Mouse (Mus musculus): Measurements from ENCODE around the gene Kdm1b. TPM values are rescaled to one million over a fixed set of nuclear protein-coding genes. Genes with fewer than 3 reads are reported as not detected.

Kdm1b gene
- polyA plus RNA-seq, 1 experiment from 2014 or later: 20.4 TPM

- H3K4me1 ChIP-seq (replicated peaks; ENCODE audit: control insufficient read depth, insufficient read depth, low read length): no peaks in the 10 kb centered on the region
- H3K4me2 ChIP-seq (ENCODE audit: low read depth, low read length, severe bottlenecking): no peak overlapping the region
- no peaks in the 10 kb centered on the region for H3K9me3 ChIP-seq (ENCODE audit: control insufficient read depth, low read length)
- H3K9ac ChIP-seq (ENCODE audit: low read length): no peak overlapping the region
- H3K27ac ChIP-seq (ENCODE audit: low read depth, low read length): no peak overlapping the region
- 92% methylated on average over 10 of the region's 10 CpGs for WGBS
- DNase-seq (ENCODE audit: low spot score) (no peak), ATAC-seq (replicated peaks; ENCODE audit: low FRiP score) (no peak)
- H3K36me3 ChIP-seq (ENCODE audit: control insufficient read depth, insufficient read depth, low read length): no peaks in the 10 kb centered on the region; the same call in 1 of the 2 replicates
- no peaks in the 10 kb centered on the region for H3K27me3 ChIP-seq (ENCODE audit: control insufficient read depth, insufficient read depth, low read length)
- no peak overlapping the region for H3K4me3 ChIP-seq (ENCODE audit: low read depth, low read length)
Observed at GRCm38 (mm10) chr13:47066516-47066915, 23.2 kb downstream of the Kdm1b start.

- 90% methylated on average over 6 of the region's 6 CpGs for WGBS
- H3K4me3 ChIP-seq (ENCODE audit: low read depth, low read length): no peak overlapping the region
- no peak overlapping the region for H3K9ac ChIP-seq (ENCODE audit: low read length)
- DNase-seq (ENCODE audit: low spot score) (no peak), ATAC-seq (replicated peaks; ENCODE audit: low FRiP score) (no peak)
- no peaks in the 10 kb centered on the region; the same call in 1 of the 2 replicates for H3K36me3 ChIP-seq (ENCODE audit: control insufficient read depth, insufficient read depth, low read length)
- no peaks in the 10 kb centered on the region for H3K9me3 ChIP-seq (ENCODE audit: control insufficient read depth, low read length)
- no peak overlapping the region for H3K4me2 ChIP-seq (ENCODE audit: low read depth, low read length, severe bottlenecking)
- no peak overlapping the region for H3K27ac ChIP-seq (ENCODE audit: low read depth, low read length)
- H3K4me1 ChIP-seq (replicated peaks; ENCODE audit: control insufficient read depth, insufficient read depth, low read length): no peaks in the 10 kb centered on the region
- H3K27me3 ChIP-seq (ENCODE audit: control insufficient read depth, insufficient read depth, low read length): no peaks in the 10 kb centered on the region
Observed at GRCm38 (mm10) chr13:47067001-47067400, 23.7 kb downstream of the Kdm1b start.

- H3K9me3 ChIP-seq (ENCODE audit: control insufficient read depth, low read length): no peaks in the 10 kb centered on the region
- no peak for ATAC-seq (replicated peaks; ENCODE audit: low FRiP score)
- no peaks in the 10 kb centered on the region; the same call in 1 of the 2 replicates for H3K36me3 ChIP-seq (ENCODE audit: control insufficient read depth, insufficient read depth, low read length)
- H3K4me3 ChIP-seq (ENCODE audit: low read depth, low read length): no peak overlapping the region
- H3K27me3 ChIP-seq (ENCODE audit: control insufficient read depth, insufficient read depth, low read length): no peaks in the 10 kb centered on the region
- H3K4me2 ChIP-seq (ENCODE audit: low read depth, low read length, severe bottlenecking): no peak overlapping the region
- H3K4me1 ChIP-seq (replicated peaks; ENCODE audit: control insufficient read depth, insufficient read depth, low read length): no peaks in the 10 kb centered on the region
- H3K27ac ChIP-seq (ENCODE audit: low read depth, low read length): no peak overlapping the region
- 87% methylated on average over 15 of the region's 15 CpGs for WGBS
- no peak overlapping the region for H3K9ac ChIP-seq (ENCODE audit: low read length)
- no peak for DNase-seq (ENCODE audit: low spot score)
Observed at GRCm38 (mm10) chr13:47070329-47071080, 27.2 kb downstream of the Kdm1b start.

DNA sequence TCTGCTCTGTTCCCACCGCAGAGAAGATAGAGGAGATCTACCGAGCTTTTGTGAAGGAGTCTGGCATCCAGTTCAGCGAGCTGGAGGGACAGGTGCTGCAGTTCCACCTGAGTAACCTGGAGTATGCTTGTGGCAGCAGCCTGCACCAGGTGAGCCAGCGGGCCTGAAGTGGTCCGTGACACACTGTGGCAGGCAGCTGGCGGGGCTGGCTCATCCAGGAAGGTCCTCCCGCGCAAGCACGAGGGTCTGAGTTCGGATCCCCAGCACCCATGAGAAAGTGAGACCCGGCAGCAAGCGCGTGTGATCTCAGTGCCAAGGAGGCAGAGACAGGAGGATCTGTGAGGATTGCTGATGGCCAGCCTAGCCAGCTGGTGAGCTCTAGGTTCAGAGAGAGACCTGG is 28.6 kb downstream of the Kdm1b start:
- no peak overlapping the region for H3K9ac ChIP-seq (ENCODE audit: low read length)
- H3K36me3 ChIP-seq (ENCODE audit: control insufficient read depth, insufficient read depth, low read length): no peaks in the 10 kb centered on the region; the same call in 1 of the 2 replicates
- no peak overlapping the region for H3K27ac ChIP-seq (ENCODE audit: low read depth, low read length)
- H3K9me3 ChIP-seq (ENCODE audit: control insufficient read depth, low read length): no peaks in the 10 kb centered on the region
- H3K4me2 ChIP-seq (ENCODE audit: low read depth, low read length, severe bottlenecking): no peak overlapping the region
- no peak for ATAC-seq (replicated peaks; ENCODE audit: low FRiP score)
- no peak for DNase-seq (ENCODE audit: low spot score)
- 95% methylated on average over 13 of the region's 13 CpGs for WGBS
- H3K4me3 ChIP-seq (ENCODE audit: low read depth, low read length): no peak overlapping the region
- H3K4me1 ChIP-seq (replicated peaks; ENCODE audit: control insufficient read depth, insufficient read depth, low read length): no peaks in the 10 kb centered on the region
- H3K27me3 ChIP-seq (ENCODE audit: control insufficient read depth, insufficient read depth, low read length): no peaks in the 10 kb centered on the region

GRCm38 (mm10) chr13:47072484-47072883 is 29.2 kb downstream of the Kdm1b start:
- Histone ChIP-seq H3K4me2 (ENCODE audit: low read depth, low read length, severe bottlenecking) (no peak overlapping the region), H3K27me3 (ENCODE audit: control insufficient read depth, insufficient read depth, low read length) (no peaks in the 10 kb centered on the region), H3K4me1 (replicated peaks; ENCODE audit: control insufficient read depth, insufficient read depth, low read length) (no peaks in the 10 kb centered on the region), H3K27ac (ENCODE audit: low read depth, low read length) (no peak overlapping the region), H3K9ac (ENCODE audit: low read length) (no peak overlapping the region), H3K4me3 (ENCODE audit: low read depth, low read length) (no peak overlapping the region), H3K36me3 (ENCODE audit: control insufficient read depth, insufficient read depth, low read length) (no peaks in the 10 kb centered on the region; the same call in 1 of the 2 replicates), H3K9me3 (ENCODE audit: control insufficient read depth, low read length) (no peaks in the 10 kb centered on the region)
- ATAC-seq (replicated peaks; ENCODE audit: low FRiP score): no peak
- no peak for DNase-seq (ENCODE audit: low spot score)
- 90% methylated on average over 5 of the region's 5 CpGs for WGBS

DNA sequence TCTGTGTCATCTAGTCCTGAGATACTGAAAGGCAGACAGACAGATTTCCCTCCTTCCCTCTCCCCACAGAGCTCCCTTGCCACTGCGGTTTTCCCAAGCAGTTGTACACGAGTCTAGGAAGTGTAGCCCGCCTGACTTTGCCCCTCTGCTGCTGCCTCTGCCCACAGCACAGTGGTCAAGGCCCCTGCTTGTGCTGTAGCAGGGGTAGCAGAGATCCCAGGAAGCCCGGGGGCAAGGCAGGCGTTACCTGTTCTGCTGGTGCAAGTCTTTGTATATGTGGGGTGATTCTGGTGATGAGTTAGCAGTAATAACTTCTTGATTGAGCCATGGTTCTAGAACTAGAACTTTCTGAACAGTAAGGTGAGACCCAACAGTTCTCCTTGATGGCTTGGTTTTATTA is 32.9 kb downstream of the Kdm1b start:
- Histone ChIP-seq H3K27me3 (ENCODE audit: control insufficient read depth, insufficient read depth, low read length) (no peaks in the 10 kb centered on the region), H3K4me1 (replicated peaks; ENCODE audit: control insufficient read depth, insufficient read depth, low read length) (no peaks in the 10 kb centered on the region), H3K27ac (ENCODE audit: low read depth, low read length) (no peak overlapping the region), H3K4me3 (ENCODE audit: low read depth, low read length) (no peak overlapping the region), H3K9ac (ENCODE audit: low read length) (no peak overlapping the region), H3K4me2 (ENCODE audit: low read depth, low read length, severe bottlenecking) (no peak overlapping the region), H3K36me3 (ENCODE audit: control insufficient read depth, insufficient read depth, low read length) (no peaks in the 10 kb centered on the region; the same call in 1 of the 2 replicates), H3K9me3 (ENCODE audit: control insufficient read depth, low read length) (no peaks in the 10 kb centered on the region)
- DNase-seq (ENCODE audit: low spot score): no peak
- 87% methylated on average over 5 of the region's 5 CpGs for WGBS
- ATAC-seq (replicated peaks; ENCODE audit: low FRiP score): no peak

GRCm38 (mm10) chr13:47077367-47077766 is 34.1 kb downstream of the Kdm1b start:
- Histone ChIP-seq H3K27me3 (ENCODE audit: control insufficient read depth, insufficient read depth, low read length) (no peaks in the 10 kb centered on the region), H3K27ac (ENCODE audit: low read depth, low read length) (no peak overlapping the region), H3K4me3 (ENCODE audit: low read depth, low read length) (no peak overlapping the region), H3K4me2 (ENCODE audit: low read depth, low read length, severe bottlenecking) (no peak overlapping the region), H3K9me3 (ENCODE audit: control insufficient read depth, low read length) (no peaks in the 10 kb centered on the region), H3K9ac (ENCODE audit: low read length) (no peak overlapping the region), H3K36me3 (ENCODE audit: control insufficient read depth, insufficient read depth, low read length) (no peaks in the 10 kb centered on the region; the same call in 1 of the 2 replicates), H3K4me1 (replicated peaks; ENCODE audit: control insufficient read depth, insufficient read depth, low read length) (no peaks in the 10 kb centered on the region)
- DNase-seq (ENCODE audit: low spot score) (no peak), ATAC-seq (replicated peaks; ENCODE audit: low FRiP score) (no peak)

DNA sequence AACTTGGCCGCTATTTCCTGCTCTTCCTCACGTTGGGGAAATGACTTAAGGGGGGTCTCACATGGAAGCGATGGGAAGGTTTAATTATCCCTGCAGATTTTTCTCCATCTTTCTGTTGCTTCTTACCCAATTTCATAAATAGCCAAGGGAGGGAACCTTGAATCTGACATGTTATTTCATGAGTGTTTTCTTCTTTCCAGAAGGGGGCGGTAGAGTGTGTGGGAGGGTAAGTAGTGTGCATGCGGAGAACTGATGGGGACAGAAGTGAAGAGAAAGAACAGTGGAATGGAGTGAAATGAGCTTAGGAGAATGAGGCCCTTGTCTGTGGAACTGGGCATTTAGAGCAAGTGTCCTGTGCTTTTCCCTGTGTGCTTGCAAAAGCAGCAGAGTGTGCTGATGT is 35.5 kb downstream of the Kdm1b start:
- Histone ChIP-seq H3K9me3 (ENCODE audit: control insufficient read depth, low read length) (no peaks in the 10 kb centered on the region), H3K27me3 (ENCODE audit: control insufficient read depth, insufficient read depth, low read length) (no peaks in the 10 kb centered on the region), H3K27ac (ENCODE audit: low read depth, low read length) (no peak overlapping the region), H3K4me2 (ENCODE audit: low read depth, low read length, severe bottlenecking) (no peak overlapping the region), H3K4me3 (ENCODE audit: low read depth, low read length) (no peak overlapping the region), H3K36me3 (ENCODE audit: control insufficient read depth, insufficient read depth, low read length) (no peaks in the 10 kb centered on the region; the same call in 1 of the 2 replicates), H3K9ac (ENCODE audit: low read length) (no peak overlapping the region), H3K4me1 (replicated peaks; ENCODE audit: control insufficient read depth, insufficient read depth, low read length) (no peaks in the 10 kb centered on the region)
- ATAC-seq (replicated peaks; ENCODE audit: low FRiP score) (no peak), DNase-seq (ENCODE audit: low spot score) (no peak)
- WGBS: 77% methylated on average over 5 of the region's 5 CpGs

DNA sequence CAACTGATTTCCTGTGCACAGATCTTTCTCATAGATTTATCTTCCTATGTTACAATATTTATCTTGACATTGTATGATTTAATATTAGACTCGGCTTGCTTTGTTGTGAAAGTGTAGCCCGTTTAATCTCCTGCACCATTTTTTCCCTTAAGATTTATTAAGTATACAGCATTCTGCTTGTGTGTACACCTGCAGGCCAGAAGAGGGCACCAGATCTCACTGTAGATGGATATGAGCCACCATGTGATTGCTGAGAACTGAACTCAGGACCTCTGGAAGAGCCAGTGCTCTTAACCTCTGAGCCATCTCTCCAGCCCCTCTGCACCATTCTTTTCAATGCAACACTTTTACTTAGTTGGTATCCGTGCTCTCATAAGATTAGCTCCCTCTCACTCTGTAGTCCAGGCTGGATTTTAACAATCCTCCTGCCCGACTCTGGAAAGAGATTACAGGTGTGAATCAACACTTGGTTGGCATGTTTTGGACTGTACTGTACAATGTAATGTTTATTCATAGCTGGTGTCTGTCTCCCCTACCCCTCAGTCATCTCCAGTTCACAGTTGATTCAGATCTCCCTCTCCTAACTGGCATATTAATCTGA is 37.7 kb downstream of the Kdm1b start:
- WGBS: 92% methylated on average over 4 of the region's 4 CpGs
- no peak overlapping the region for H3K4me3 ChIP-seq (ENCODE audit: low read depth, low read length)
- no peak for DNase-seq (ENCODE audit: low spot score)

More for the DNA sequence above, 37.7 kb downstream of the Kdm1b start:
- no peak for ATAC-seq (replicated peaks; ENCODE audit: low FRiP score)
- H3K9ac ChIP-seq (ENCODE audit: low read length): no peak overlapping the region
- no peak overlapping the region for H3K4me2 ChIP-seq (ENCODE audit: low read depth, low read length, severe bottlenecking)
- H3K36me3 ChIP-seq (ENCODE audit: control insufficient read depth, insufficient read depth, low read length): peaks cover 3% of the 10 kb centered on the region; the same call in 1 of the 2 replicates
- H3K27me3 ChIP-seq (ENCODE audit: control insufficient read depth, insufficient read depth, low read length): no peaks in the 10 kb centered on the region
- no peaks in the 10 kb centered on the region for H3K9me3 ChIP-seq (ENCODE audit: control insufficient read depth, low read length)
- no peak overlapping the region for H3K27ac ChIP-seq (ENCODE audit: low read depth, low read length)
- no peaks in the 10 kb centered on the region for H3K4me1 ChIP-seq (replicated peaks; ENCODE audit: control insufficient read depth, insufficient read depth, low read length)
